Mouse (Mus musculus) bone marrow macrophage, adult 2 months (primary cell): ENCODE results near the gene Bcan. TPM values are rescaled to one million over a fixed set of nuclear protein-coding genes. Genes with fewer than 3 reads are reported as not detected.
A peak's percentile ranks its signal among the peaks of the same experiment; 100 is the strongest.

Experiments used
- H3K27ac ChIP-seq: 2 replicates; pipeline ENCODE4 v1.5.1; 2012; ENCODE audit warnings: low read depth, low read length; ENCODE audit not compliant: insufficient read depth
- H3K4me1 ChIP-seq: 2 replicates; pipeline ENCODE4 v1.6.1; 2012; ENCODE audit warnings: low read length; ENCODE audit not compliant: control insufficient read depth, insufficient read depth
- H3K4me3 ChIP-seq: 2 replicates; pipeline ENCODE4 v1.5.1; 2012; ENCODE audit warnings: mild to moderate bottlenecking, low read length, moderate library complexity; ENCODE audit not compliant: insufficient read depth
- CTCF ChIP-seq: IDR thresholded peaks from 2 replicates; pipeline ENCODE4 v1.5.1; 2012; ENCODE audit warnings: low read depth, mild to moderate bottlenecking, low read length, moderate library complexity
- POLR2A ChIP-seq: IDR thresholded peaks from 2 replicates; pipeline ENCODE4 v1.6.1; 2012; ENCODE audit warnings: mild to moderate bottlenecking, low read depth, low read length, borderline replicate concordance
- polyA plus RNA-seq: library from polyadenylated mRNA; stranded (reverse); fragments of >200 nt; gene quantifications from 2 replicates; pipeline ENCODE4 v1.2.4, GENCODE M21; 2012; ENCODE audit not compliant: missing spikeins, insufficient read depth, insufficient read length

Gene Bcan
- polyA plus RNA-seq, 1 experiment, result not detected

DNA sequence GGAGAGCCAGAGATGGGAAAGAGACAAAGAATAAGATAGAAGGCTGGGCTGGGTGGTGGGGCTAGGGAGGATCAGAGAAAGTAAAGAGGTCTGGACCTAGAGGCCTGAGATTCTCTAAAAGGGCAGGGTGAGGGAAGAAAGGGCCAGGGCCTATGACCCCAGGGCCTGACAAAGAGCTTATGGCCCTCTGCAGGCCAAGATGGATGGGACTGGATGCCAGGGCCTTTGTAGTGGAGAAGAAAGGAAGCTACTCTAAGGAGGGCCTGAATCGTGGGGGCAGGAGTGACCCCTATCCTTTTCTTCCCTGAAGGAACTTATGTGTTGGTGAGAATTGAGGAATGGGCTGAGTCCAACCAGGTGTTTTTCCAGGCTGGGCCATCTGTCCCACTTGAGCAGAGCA, 42.0 kb downstream of the Bcan start:
- Histone ChIP-seq H3K4me3 (no peak overlapping the region), H3K4me1 (peaks cover 2% of the 10 kb centered on the region; the same call in 1 of the 2 replicates), H3K27ac (no peak overlapping the region)
- TF ChIP-seq CTCF, result no peak
- TF ChIP-seq POLR2A, result no peak

- TF ChIP-seq CTCF (no peak), POLR2A (no peak)
- Histone ChIP-seq H3K27ac (no peak overlapping the region), H3K4me1 (no peaks in the 10 kb centered on the region), H3K4me3 (no peak overlapping the region)
These were observed 47.6 kb downstream of the Bcan start for GRCm38 (mm10) chr3:87952440-87952839.

GRCm38 (mm10) chr3:87951946-87952345, 48.1 kb downstream of the Bcan start:
- no peak for TF ChIP-seq CTCF
- Histone ChIP-seq H3K4me1 (peaks cover 1% of the 10 kb centered on the region; the same call in 1 of the 2 replicates), H3K4me3 (no peak overlapping the region), H3K27ac (no peak overlapping the region)

DNA sequence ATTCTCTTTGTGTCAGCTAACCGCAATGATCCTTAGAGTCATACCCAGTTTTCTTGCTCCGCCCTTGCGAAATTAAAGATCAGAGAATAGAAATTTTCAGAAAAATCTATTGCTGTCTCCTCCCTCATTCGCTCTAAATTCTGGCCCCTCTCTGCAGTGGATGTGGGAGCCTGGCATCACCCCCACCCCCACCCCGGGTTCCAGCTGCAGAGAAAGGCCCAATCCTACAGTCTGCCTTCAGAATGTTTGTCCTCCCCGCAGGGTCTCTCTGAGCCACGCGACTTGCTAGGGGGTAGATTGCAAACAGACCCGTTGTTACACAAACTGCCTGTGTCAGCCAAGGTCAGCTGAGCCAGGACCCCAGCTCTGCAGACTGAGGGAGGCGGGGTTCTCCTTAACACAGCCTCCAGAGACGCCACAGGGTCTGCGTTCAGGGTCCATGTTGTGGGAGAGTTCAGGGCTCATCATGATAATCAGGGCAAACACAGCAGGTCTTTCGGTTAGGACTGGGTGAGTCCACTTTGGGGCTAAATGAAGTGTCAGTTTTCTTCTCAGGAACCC, 50.0 kb downstream of the Bcan start:
- Histone ChIP-seq H3K27ac (no peak overlapping the region), H3K4me1 (peaks cover 6% of the 10 kb centered on the region; the same call in 1 of the 2 replicates), H3K4me3 (no peak overlapping the region)
- no peak for TF ChIP-seq CTCF
- TF ChIP-seq POLR2A, result no peak

DNA sequence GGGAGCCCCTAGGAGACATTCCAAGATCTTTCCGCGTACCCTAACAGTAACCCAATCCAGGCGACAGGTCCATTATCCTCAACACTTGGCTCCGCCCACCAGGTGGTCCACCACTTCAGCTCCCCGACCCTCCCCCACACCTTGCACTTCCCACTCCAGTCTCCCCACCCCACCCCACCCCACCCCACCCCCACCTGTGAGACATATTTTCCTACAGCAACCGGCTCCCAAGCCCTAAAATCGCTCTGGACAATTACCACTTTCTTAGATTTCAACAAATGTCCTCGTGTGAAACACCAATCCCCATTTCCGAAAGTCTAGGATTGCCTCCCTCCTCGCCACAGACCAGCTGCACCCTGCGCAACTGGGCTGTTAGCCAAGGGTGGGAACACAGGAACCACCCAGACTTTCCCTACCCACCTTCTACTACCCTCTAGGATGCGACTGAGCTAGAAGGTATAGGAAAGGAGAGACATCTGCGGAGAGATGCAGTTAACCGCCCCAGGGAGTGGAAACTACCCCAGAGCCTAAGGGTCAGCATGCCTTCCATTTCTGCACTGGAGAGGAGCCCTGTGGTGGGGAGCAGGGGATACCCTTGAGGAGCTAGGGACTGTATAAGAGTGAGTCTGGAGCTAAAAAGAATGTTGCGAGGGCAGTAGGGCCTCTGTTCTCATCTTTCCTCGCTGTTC, 50.6 kb downstream of the Bcan start:
- TF ChIP-seq POLR2A (no peak), CTCF (no peak)
- peaks cover 6% of the 10 kb centered on the region; the same call in 1 of the 2 replicates for H3K4me1 ChIP-seq
- H3K27ac ChIP-seq, result no peak overlapping the region
- H3K4me3 ChIP-seq, result no peak overlapping the region

- no peak within 1 kb of the TSS for H3K27ac ChIP-seq
- peaks cover 6% of the 10 kb centered on the region; the same call in 1 of the 2 replicates for H3K4me1 ChIP-seq
- TF ChIP-seq POLR2A, result no peak
- no peak for TF ChIP-seq CTCF
- no peak within 1 kb of the TSS; the same call in 1 of the 2 replicates for H3K4me3 ChIP-seq
These were observed 51.4 kb downstream of the Bcan start, which contains the start of gene Crabp2 for GRCm38 (mm10) chr3:87948378-87949265. Gene Crabp2 (plus strand): TSS chr3:87948666.

- Histone ChIP-seq H3K27ac (no peak overlapping the region), H3K4me1 (peaks cover 6% of the 10 kb centered on the region; the same call in 1 of the 2 replicates), H3K4me3 (no peak overlapping the region)
- TF ChIP-seq POLR2A (no peak), CTCF (no peak)
These were observed 52.2 kb downstream of the Bcan start for GRCm38 (mm10) chr3:87947811-87948199.

GRCm38 (mm10) chr3:87947056-87947810, 52.8 kb downstream of the Bcan start:
- Histone ChIP-seq H3K27ac (no peak overlapping the region), H3K4me3 (0 out of 2 replicates have a peak overlapping the region, but pooled peaks have one; percentile 3), H3K4me1 (peaks cover 6% of the 10 kb centered on the region; the same call in 1 of the 2 replicates)
- TF ChIP-seq POLR2A (no peak), CTCF (no peak)

GRCm38 (mm10) chr3:87946541-87946860, 53.5 kb downstream of the Bcan start:
- Histone ChIP-seq H3K27ac (no peak overlapping the region), H3K4me1 (peaks cover 6% of the 10 kb centered on the region; the same call in 1 of the 2 replicates), H3K4me3 (no peak overlapping the region)
- TF ChIP-seq POLR2A (no peak), CTCF (no peak)
